Mouse (Mus musculus): ENCODE measurements around the gene Cd59b.

DNA sequence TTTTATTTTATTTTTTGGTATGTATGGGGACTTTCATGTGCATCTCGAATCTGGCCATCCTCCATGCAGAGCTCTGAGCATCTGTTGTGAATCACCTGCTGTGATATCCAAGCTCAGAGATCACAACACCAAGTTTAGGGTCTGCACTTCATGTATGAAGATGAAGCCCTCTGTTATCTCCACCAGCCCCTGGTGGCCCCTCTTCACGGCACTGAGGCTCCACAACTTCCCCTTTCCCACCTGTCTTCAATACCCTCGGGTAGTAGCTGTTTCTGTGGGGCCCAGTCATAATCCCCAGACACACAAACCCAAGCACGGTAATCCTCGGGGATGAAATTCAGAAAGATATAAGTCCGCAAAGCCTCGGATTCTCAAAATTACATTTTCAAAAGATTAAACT, 46.6 kb upstream of the Cd59b start:
- TF ChIP-seq CTCF (IDR thresholded peaks at IDR 0.05; ENCODE audit: control insufficient read depth, insufficient read depth, insufficient read length) = no peak
- TF ChIP-seq MYOG (IDR thresholded peaks at IDR 0.05; ENCODE audit: control insufficient read depth, extremely low read depth, insufficient read length) = no peak
- no peak for TF ChIP-seq CEBPB (IDR thresholded peaks at IDR 0.05; ENCODE audit: low read depth)
- TF ChIP-seq MAX (IDR thresholded peaks at IDR 0.05) = no peak

Measured in C2C12 (cell line).